Mouse (Mus musculus): ENCODE results near the gene Clip2.

Clip2 gene

DNA sequence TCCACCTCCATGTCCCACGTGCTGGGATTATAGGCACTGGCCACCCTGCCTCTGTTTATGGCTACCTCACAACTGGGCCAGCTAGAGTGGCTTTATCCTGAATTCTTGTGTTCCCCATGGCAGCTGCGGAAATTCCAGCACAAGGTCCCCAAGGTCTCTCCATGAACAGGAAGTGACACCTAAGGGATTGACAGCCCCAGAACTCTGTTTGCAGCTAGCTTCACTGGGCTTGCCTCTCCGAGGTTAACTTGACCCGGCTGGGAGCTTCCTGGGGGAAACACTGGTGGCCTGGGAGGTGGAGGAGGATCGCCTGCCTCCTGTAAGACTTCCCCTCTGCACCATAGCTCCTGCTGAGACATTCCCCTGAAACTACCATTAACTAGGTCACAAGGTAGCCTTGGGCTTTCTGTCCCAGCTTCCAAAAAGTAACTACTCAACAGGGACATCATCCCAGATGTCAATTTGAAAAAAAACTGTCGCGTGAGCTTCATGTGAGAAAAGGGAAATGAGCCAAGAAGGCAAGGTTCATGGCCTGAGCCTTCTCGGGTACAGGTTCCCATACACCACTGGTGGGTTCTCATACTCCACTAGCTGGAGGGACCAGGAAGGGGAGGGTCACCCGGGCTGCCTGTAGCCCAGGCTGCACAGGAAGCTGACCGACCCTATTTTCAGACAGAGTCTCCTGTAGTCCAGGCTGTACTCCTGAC lies 20.4 kb upstream of the Clip2 start:
- TF ChIP-seq GATA4 (IDR thresholded peaks at IDR 0.05; ENCODE audit: insufficient replicate concordance, low read length): 0 out of 2 replicates have a peak, but pooled peaks have one; percentile 6

- TF ChIP-seq GATA4 (IDR thresholded peaks at IDR 0.05; ENCODE audit: insufficient replicate concordance, low read length): no peak; the same call in 1 of the 2 replicates
Observed at GRCm38 (mm10) chr5:134571730-134572507, 19.7 kb upstream of the Clip2 start.

DNA sequence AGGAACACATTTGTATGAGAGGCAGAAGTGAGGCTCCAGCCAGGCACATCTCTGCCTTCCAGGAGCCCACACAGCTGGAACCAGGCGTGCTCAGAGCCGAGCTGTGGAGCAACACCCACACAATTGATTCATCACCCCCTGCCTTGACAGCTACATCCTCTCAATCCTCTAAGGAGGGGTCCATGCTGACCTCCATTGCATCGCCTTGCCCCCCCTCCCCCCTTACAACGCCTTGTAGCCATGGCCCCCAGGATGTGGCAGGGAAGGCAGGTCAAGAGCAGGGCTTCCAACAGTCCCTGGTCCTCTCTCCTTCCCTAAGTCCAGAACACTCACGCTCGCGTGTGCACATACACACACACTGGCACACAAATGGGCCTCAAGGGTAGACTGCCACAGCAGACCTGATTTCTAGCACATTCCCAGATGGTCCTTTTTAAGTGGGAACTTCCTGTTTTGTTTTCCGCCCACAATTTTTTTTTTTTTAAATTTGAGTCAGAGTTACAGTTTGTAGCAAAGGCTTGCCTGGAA lies 16.8 kb upstream of the Clip2 start:
- TF ChIP-seq GATA4 (IDR thresholded peaks at IDR 0.05; ENCODE audit: insufficient replicate concordance, low read length): no peak

- TF ChIP-seq GATA4 (IDR thresholded peaks at IDR 0.05; ENCODE audit: insufficient replicate concordance, low read length): no peak
Observed at GRCm38 (mm10) chr5:134568030-134568429, 15.8 kb upstream of the Clip2 start.

- TF ChIP-seq GATA4 (IDR thresholded peaks at IDR 0.05; ENCODE audit: insufficient replicate concordance, low read length): no peak
Observed at GRCm38 (mm10) chr5:134567445-134567844, 15.2 kb upstream of the Clip2 start.

DNA sequence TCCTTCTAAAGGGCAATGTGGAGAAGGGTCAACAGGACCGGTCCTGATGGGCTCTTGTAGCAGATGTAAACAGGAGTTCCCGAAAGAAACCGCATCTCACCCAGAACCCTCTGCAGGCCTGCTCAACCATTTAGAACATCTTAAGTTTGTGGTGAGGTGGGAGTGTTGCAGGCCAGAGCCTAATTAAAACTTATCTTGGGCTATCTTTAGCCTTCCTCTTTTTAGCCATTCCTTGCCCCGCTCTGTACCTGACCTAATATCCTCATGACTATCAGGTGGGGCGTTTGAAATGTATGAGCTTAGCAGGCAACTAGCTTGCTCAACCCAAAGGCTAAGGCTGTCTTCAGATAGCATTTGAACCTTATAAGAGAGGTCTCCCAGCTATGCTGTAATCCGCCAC lies 13.5 kb upstream of the Clip2 start:
- TF ChIP-seq GATA4 (IDR thresholded peaks at IDR 0.05; ENCODE audit: insufficient replicate concordance, low read length): no peak

GRCm38 (mm10) chr5:134564272-134564671 lies 12.0 kb upstream of the Clip2 start:
- TF ChIP-seq GATA4 (IDR thresholded peaks at IDR 0.05; ENCODE audit: insufficient replicate concordance, low read length): no peak

- no peak for TF ChIP-seq GATA4 (IDR thresholded peaks at IDR 0.05; ENCODE audit: insufficient replicate concordance, low read length)
Observed at GRCm38 (mm10) chr5:134560450-134561171, 8.4 kb upstream of the Clip2 start.

GRCm38 (mm10) chr5:134560071-134560449 lies 7.8 kb upstream of the Clip2 start, which contains the start of gene Syna:
TSS of gene Syna (minus strand) at chr5:134560171.
- no peak for TF ChIP-seq GATA4 (IDR thresholded peaks at IDR 0.05; ENCODE audit: insufficient replicate concordance, low read length)

- TF ChIP-seq GATA4 (IDR thresholded peaks at IDR 0.05; ENCODE audit: insufficient replicate concordance, low read length): peak; percentile 85
Observed at GRCm38 (mm10) chr5:134555463-134556164, 3.4 kb upstream of the Clip2 start.

DNA sequence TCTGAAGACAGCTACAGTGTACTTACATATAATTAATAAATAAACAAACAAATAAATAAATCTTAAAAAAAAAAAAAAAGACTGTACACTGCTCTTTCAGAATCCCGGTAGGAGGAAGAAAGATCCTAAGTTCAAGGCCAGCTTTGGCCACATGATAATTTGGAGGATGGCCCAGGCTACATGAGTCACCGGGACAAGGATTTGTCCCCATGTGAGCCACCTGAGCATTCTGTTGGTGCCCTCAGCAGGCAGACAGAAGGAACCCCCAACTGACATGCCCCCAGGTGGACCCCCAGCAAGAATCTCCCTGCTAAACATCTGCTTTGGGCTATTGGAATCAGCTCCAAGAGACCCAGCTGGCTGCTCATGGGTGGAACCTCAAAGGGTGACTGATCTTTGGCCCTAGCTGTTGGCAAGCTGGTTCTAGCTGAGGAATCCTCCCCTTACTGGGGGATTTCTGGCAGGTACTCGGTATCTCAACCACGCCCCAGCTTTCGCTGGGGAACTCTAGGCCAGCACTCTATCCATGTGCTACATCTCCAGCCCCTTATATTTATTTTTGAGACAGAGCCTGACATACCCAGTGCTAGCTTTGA lies 1.8 kb upstream of the Clip2 start:
- TF ChIP-seq GATA4 (IDR thresholded peaks at IDR 0.05; ENCODE audit: insufficient replicate concordance, low read length): no peak

DNA sequence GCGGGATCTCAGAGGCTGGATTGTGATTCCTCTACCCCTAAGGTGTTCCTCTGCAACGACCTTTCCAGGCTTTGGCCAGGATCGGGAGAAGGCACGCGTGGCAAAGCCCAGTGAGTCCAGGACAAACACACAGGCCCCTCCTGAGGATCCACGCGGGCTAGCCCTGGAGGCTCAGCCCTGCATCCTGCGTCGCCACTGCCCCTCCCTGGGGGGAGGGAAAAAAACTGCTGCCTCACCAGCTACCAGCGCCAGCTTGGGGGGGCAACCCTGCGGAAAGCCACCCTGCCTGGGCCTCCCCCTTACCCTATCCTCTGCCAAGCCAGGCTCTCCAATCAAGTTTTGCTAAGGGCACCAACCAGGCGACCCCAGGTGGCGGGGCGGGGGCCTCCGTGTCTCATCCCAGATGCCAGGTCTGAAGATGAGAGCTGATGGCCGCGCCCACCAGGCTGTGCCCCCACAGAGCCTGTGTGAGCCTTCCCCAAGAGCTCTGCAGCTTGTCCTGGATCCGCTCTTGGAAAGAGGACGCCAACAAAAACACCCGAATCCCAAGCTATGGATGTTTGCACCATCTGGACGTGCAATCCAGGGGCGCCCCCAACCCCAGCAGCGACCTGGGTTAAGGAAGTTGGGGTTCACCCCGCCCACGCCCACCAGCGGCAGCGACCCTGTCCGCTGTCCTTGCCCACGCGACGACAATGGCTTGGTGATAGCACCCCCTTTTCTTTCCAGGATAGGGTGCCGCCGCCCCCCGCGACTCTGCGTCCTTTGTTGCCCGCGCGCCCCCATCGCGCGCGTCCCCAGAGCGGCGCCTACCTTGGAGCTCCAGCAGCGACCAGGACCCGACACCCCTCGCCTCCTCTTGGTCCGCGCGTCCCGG lies 763 bp downstream of the Clip2 start:
- no peak for TF ChIP-seq GATA4 (IDR thresholded peaks at IDR 0.05; ENCODE audit: insufficient replicate concordance, low read length)

DNA sequence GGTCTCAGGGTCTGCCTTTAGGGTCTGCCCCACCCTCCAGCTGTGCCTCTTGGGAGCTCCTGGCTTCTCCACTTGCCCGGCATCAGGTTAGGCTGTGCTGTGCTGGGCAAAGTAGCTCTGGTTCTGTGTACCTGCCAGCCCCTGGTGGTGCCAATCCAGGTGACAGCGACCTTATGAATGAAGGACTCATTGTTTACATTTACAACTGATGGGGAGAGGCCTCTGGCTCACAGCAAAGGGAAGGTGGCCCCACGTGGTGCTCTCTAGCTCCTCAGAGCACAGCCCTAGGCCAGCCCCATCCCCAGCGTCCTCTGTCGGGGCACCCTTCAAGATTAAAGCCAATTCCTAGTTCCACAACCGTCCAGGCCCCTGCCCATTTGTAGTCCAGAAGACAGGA lies 1.4 kb downstream of the Clip2 start:
- TF ChIP-seq GATA4 (IDR thresholded peaks at IDR 0.05; ENCODE audit: insufficient replicate concordance, low read length): no peak

Data from liver, adult (tissue).